Mouse (Mus musculus): Measurements from ENCODE around the gene Cybrd1. TPM values are rescaled to one million over a fixed set of nuclear protein-coding genes. Genes with fewer than 3 reads are reported as not detected.

Cybrd1 gene
- polyA plus RNA-seq, 2 experiments, result 0.38 to 0.90 TPM

DNA sequence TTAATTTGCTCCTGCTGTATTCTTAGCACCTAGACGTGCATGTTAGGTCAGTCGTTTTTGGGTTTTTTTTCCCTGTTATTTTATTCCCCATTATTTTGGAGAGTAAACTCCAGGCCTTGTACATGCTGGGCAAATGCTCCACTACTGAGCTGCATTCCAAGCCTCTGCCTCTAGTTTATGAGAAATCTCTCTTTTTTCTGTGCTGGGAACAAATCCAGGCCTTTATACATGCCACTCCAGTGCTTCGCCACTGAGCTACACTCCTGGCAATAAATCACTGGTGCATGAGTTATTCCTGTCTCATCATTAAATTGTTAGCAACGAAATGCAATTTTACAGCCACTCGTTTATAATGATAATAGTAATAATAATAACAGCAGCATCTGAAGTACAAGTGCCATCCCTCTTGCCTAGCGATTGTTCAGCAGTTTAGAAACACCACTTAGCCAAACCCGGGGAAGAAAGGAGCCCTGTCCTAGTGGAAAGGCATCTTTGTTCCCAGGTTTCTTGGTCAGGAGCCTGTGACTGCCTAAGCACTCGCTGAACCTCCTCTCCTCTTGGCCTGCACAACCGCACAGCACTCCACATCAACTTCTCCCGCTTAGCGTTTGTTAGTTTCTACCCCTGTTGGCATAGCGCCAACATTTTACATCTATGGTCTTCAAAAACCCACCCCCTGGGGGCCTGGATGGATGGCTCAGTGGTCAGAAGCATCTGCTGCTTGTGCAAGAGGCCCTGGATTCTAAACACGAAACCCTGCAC lies 4.7 kb downstream of the Cybrd1 start:
- TF ChIP-seq EP300 (IDR thresholded peaks at IDR 0.05; ENCODE audit: low read depth), result no peak
- no peak for TF ChIP-seq CTCF (IDR thresholded peaks at IDR 0.05; ENCODE audit: low read depth)
- WGBS (ENCODE audit: insufficient replicate concordance), result 71% methylated on average over 13 of the region's 13 CpGs
- no peak overlapping the region for H3K27ac ChIP-seq
- H3K36me3 ChIP-seq (replicated peaks; ENCODE audit: control insufficient read depth, insufficient read depth, low read depth), result no peaks in the 10 kb centered on the region
- no peak for DNase-seq (ENCODE audit: low read depth in 3 of 3, low spot score in 3 of 3)
- H3K9ac ChIP-seq (replicated peaks), result no peak overlapping the region
- no peak overlapping the region for H3K4me2 ChIP-seq (ENCODE audit: low read depth)
- ATAC-seq (ENCODE audit: insufficient read depth), result no peak
- no peak overlapping the region for H3K4me3 ChIP-seq (ENCODE audit: insufficient read depth in 1 of 2, low read depth in 2 of 2, low read length in 2 of 2)
- no peaks in the 10 kb centered on the region for H3K9me3 ChIP-seq (ENCODE audit: control insufficient read depth, low read length)
- H3K27me3 ChIP-seq (ENCODE audit: control insufficient read depth, insufficient read depth, low read length), result peaks cover 24% of the 10 kb centered on the region
- no peaks in the 10 kb centered on the region; a peak in 1 of 4 replicates for H3K4me1 ChIP-seq (replicated peaks; ENCODE audit: control insufficient read depth in 2 of 2, insufficient read depth in 2 of 2, low read length in 1 of 2)

DNA sequence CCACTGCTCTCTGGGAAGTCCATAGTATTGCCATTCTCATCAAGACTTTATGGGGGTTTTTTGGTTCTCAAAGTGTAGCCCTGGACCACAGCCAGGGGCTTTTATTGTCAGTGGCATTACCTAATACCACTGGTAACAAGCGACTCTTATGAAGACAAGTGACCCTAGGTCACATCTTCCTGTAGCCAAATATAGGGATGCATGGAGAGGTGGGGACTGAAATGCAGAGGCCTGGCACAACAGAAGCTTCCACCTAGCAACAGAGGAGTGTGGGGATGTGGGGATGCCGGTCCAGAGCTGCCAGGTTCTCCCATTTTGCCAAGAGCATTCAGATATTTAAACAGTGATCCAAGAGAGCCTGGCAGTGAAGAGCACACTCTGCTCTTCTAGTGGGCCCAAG lies 5.9 kb downstream of the Cybrd1 start:
- no peak for DNase-seq (ENCODE audit: low read depth in 3 of 3, low spot score in 3 of 3)
- Histone ChIP-seq H3K27me3 (ENCODE audit: control insufficient read depth, insufficient read depth, low read length) (peaks cover 13% of the 10 kb centered on the region), H3K4me1 (replicated peaks; ENCODE audit: control insufficient read depth in 2 of 2, insufficient read depth in 2 of 2, low read length in 1 of 2) (no peaks in the 10 kb centered on the region; a peak in 1 of 4 replicates), H3K36me3 (replicated peaks; ENCODE audit: control insufficient read depth, insufficient read depth, low read depth) (no peaks in the 10 kb centered on the region), H3K4me3 (ENCODE audit: insufficient read depth in 1 of 2, low read depth in 2 of 2, low read length in 2 of 2) (no peak overlapping the region), H3K9me3 (ENCODE audit: control insufficient read depth, low read length) (no peaks in the 10 kb centered on the region), H3K9ac (replicated peaks) (no peak overlapping the region), H3K27ac (no peak overlapping the region), H3K4me2 (ENCODE audit: low read depth) (no peak overlapping the region)
- TF ChIP-seq EP300 (IDR thresholded peaks at IDR 0.05; ENCODE audit: low read depth) (no peak), CTCF (IDR thresholded peaks at IDR 0.05; ENCODE audit: low read depth) (no peak)
- no peak for ATAC-seq (ENCODE audit: insufficient read depth)
- WGBS (ENCODE audit: insufficient replicate concordance), result 57% methylated on average over 2 of the region's 2 CpGs

DNA sequence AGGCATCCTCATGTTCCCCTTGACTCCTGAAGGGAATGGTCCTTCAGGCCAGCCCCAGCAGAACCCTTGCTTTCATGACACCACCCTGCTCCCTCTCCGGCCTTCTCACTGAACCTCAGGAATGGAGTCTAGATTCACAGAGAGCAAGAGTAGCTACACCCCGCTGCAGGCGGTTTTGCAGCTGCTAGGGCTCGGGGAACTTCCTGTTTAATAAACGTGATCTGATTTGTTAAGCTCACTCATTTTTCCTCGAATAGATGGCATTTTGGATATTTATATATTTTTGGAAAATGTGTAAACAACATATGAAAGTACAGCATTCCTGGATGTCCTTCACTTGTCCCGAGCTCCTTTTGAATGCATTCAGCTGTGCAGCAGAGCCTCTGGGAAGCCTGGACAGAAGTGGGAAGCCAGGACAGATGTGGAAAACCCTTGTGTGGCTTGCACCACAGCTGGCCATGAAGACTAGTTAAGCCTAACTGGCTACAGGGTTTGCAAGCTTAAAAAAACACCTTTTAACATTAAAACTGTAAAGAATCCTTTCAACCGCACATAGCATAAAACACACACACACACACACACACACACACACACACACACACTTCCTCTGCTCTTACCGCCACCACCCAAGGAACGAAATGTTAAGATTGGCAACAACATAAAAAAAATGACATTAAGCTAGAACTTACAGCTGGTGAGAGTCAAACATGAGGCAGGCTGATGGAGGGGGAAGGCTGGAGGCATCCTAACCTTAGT lies 10.2 kb downstream of the Cybrd1 start:
- 48% methylated on average over 10 of the region's 10 CpGs for WGBS (ENCODE audit: insufficient replicate concordance)

DNA sequence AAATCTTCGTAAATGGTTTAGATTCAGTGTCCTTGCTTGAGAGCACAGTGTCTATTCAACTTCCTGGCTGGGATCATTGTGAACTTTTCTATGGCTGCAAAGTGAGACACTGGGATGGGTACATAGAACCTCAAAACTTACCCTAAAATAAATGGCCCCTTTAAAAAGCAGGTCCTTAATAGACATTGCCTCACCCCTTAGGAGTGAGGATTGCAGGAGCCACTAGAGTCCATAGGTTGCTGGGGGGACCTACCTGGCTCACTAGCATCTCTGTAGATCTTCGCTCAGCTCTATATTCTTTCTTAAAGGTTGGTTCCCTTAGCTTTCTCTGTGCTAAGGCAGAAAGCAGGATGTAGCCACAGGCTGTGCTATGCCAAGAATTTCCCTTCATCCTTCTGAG lies 12.6 kb downstream of the Cybrd1 start:
- ATAC-seq (ENCODE audit: insufficient read depth), result no peak
- 57% methylated on average over 2 of the region's 2 CpGs for WGBS (ENCODE audit: insufficient replicate concordance)
- peaks cover 0 to 4% of the 10 kb centered on the region in 2 experiments; a peak in 2 of 4 replicates for H3K4me1 ChIP-seq (replicated peaks; ENCODE audit: control insufficient read depth in 2 of 2, insufficient read depth in 2 of 2, low read length in 1 of 2)

More for the DNA sequence above, 10.2 kb downstream of the Cybrd1 start:
- TF ChIP-seq CTCF (IDR thresholded peaks at IDR 0.05; ENCODE audit: low read depth) (no peak), EP300 (IDR thresholded peaks at IDR 0.05; ENCODE audit: low read depth) (no peak)
- ATAC-seq (ENCODE audit: insufficient read depth) (no peak), DNase-seq (ENCODE audit: low read depth in 3 of 3, low spot score in 3 of 3) (no peak)
- H3K9ac ChIP-seq (replicated peaks), result no peak overlapping the region
- H3K4me2 ChIP-seq (ENCODE audit: low read depth), result no peak overlapping the region
- no peak overlapping the region for H3K27ac ChIP-seq
- H3K27me3 ChIP-seq (ENCODE audit: control insufficient read depth, insufficient read depth, low read length), result no peaks in the 10 kb centered on the region
- no peaks in the 10 kb centered on the region; a peak in 1 of 4 replicates for H3K4me1 ChIP-seq (replicated peaks; ENCODE audit: control insufficient read depth in 2 of 2, insufficient read depth in 2 of 2, low read length in 1 of 2)
- no peaks in the 10 kb centered on the region for H3K9me3 ChIP-seq (ENCODE audit: control insufficient read depth, low read length)
- H3K36me3 ChIP-seq (replicated peaks; ENCODE audit: control insufficient read depth, insufficient read depth, low read depth), result no peaks in the 10 kb centered on the region
- H3K4me3 ChIP-seq (ENCODE audit: insufficient read depth in 1 of 2, low read depth in 2 of 2, low read length in 2 of 2), result no peak overlapping the region

DNA sequence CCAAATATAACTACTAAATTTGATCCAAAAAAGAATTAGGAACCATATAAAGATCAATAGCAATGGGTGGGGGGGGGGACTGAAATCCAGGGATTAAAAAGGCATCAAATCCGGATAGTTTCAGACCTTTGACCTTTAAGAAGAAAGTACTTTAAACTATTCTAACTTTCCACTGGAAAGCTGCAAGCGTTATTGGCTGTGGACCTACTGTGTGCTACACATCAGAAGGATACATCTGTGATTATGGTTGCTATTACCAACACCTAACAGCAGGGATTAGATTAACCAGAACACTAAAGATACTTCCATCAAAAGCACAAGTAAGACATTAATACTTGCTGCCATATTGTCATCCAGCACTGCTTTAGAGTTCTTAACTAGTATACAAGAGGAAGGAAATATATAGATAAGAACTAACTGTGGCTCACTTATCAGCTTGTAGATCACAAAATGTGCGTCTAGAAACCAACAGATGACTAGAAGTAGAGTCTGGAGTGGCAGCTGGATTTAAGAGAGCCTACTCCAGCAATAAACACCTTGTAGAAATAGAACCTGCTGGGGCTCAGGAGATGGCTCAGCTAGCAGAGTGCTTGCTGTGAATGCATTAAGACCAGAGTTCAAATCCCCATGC lies 14.3 kb downstream of the Cybrd1 start:
- no peak overlapping the region for H3K4me2 ChIP-seq (ENCODE audit: low read depth)
- H3K4me3 ChIP-seq (ENCODE audit: insufficient read depth in 1 of 2, low read depth in 2 of 2, low read length in 2 of 2), result no peak overlapping the region
- H3K4me1 ChIP-seq (replicated peaks; ENCODE audit: control insufficient read depth in 2 of 2, insufficient read depth in 2 of 2, low read length in 1 of 2), result peaks cover 0 to 4% of the 10 kb centered on the region in 2 experiments; a peak in 2 of 4 replicates
- no peak overlapping the region for H3K9ac ChIP-seq (replicated peaks)
- TF ChIP-seq EP300 (IDR thresholded peaks at IDR 0.05; ENCODE audit: low read depth) (no peak), CTCF (IDR thresholded peaks at IDR 0.05; ENCODE audit: low read depth) (no peak)
- no peak for ATAC-seq (ENCODE audit: insufficient read depth)
- H3K27me3 ChIP-seq (ENCODE audit: control insufficient read depth, insufficient read depth, low read length), result no peaks in the 10 kb centered on the region
- H3K36me3 ChIP-seq (replicated peaks; ENCODE audit: control insufficient read depth, insufficient read depth, low read depth), result no peaks in the 10 kb centered on the region
- no peak for DNase-seq (ENCODE audit: low read depth in 3 of 3, low spot score in 3 of 3)
- WGBS (ENCODE audit: insufficient replicate concordance), result 49% methylated on average over 3 of the region's 3 CpGs
- H3K27ac ChIP-seq, result no peak overlapping the region
- no peaks in the 10 kb centered on the region for H3K9me3 ChIP-seq (ENCODE audit: control insufficient read depth, low read length)

More for the DNA sequence above, 12.6 kb downstream of the Cybrd1 start:
- TF ChIP-seq EP300 (IDR thresholded peaks at IDR 0.05; ENCODE audit: low read depth) (no peak), CTCF (IDR thresholded peaks at IDR 0.05; ENCODE audit: low read depth) (no peak)
- Histone ChIP-seq H3K27me3 (ENCODE audit: control insufficient read depth, insufficient read depth, low read length) (no peaks in the 10 kb centered on the region), H3K9me3 (ENCODE audit: control insufficient read depth, low read length) (no peaks in the 10 kb centered on the region), H3K4me2 (ENCODE audit: low read depth) (no peak overlapping the region), H3K36me3 (replicated peaks; ENCODE audit: control insufficient read depth, insufficient read depth, low read depth) (no peaks in the 10 kb centered on the region), H3K9ac (replicated peaks) (no peak overlapping the region), H3K27ac (no peak overlapping the region), H3K4me3 (ENCODE audit: insufficient read depth in 1 of 2, low read depth in 2 of 2, low read length in 2 of 2) (no peak overlapping the region)
- DNase-seq (ENCODE audit: low read depth in 3 of 3, low spot score in 3 of 3), result no peak

All from liver, embryonic 14.5 days (tissue).